Mouse (Mus musculus): ENCODE data around the gene Pknox2.

DNA sequence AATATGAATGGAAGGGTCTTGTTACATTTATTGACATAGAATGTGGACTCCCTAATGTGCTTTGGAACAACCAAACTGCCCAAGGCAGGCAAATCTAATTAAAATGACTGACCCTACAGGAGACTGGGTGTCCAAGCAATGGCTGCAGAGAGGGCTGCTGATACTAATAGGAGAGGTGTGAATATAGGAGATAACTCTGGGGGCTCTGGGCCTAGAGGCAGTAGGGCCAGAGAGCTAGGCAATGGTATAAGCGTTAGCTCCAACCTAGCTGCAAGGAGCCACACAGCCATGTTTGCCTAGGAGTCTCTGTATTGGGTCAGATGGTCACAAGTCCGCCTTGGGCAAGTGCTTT, 196.1 kb downstream of the Pknox2 start:
- TF ChIP-seq CTCF (IDR thresholded peaks at IDR 0.05; ENCODE audit: low read depth) (no peak), EP300 (IDR thresholded peaks at IDR 0.05; ENCODE audit: low read depth) (no peak)
